Mouse (Mus musculus): ENCODE results near the gene Bloc1s5. TPM values are rescaled to one million over a fixed set of nuclear protein-coding genes. Genes with fewer than 3 reads are reported as not detected.

Gene Bloc1s5
- polyA plus RNA-seq, 1 experiment from 2014 or later = 10.5 TPM

DNA sequence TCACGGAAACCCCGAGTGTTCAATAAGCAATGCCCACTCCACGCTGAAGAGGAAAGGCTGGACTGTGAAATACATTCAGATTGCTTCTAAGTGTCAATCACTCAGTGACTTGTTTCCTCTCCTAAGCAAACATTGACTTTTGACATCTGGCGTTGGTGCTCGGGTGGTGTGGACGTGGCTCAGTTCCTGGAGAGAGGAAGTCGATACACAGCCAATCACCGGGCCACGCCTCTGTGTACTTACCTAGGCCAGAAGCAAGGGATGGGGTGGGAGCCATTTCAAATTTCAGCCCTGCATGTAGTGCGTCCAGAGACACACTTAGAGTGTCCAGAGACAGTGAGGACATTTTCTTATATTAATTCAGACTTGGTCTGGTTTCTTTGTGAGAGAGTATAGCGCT lies 80.3 kb downstream of the Bloc1s5 start:
- 33% methylated on average over 11 of the region's 11 CpGs for WGBS (ENCODE audit: insufficient replicate concordance)
- no peak overlapping the region for H3K4me3 ChIP-seq (replicated peaks)
- no peak overlapping the region for H3K4me2 ChIP-seq
- no peaks in the 10 kb centered on the region for H3K4me1 ChIP-seq (replicated peaks)
- H3K27me3 ChIP-seq = no peaks in the 10 kb centered on the region
- no peaks in the 10 kb centered on the region for H3K36me3 ChIP-seq (replicated peaks)
- no peak overlapping the region for H3K27ac ChIP-seq (replicated peaks)
- ATAC-seq (ENCODE audit: insufficient read depth) = peak; percentile 40; the same call in 1 of the 2 replicates
- no peak overlapping the region for H3K9ac ChIP-seq
- H3K9me3 ChIP-seq (replicated peaks) = no peaks in the 10 kb centered on the region

DNA sequence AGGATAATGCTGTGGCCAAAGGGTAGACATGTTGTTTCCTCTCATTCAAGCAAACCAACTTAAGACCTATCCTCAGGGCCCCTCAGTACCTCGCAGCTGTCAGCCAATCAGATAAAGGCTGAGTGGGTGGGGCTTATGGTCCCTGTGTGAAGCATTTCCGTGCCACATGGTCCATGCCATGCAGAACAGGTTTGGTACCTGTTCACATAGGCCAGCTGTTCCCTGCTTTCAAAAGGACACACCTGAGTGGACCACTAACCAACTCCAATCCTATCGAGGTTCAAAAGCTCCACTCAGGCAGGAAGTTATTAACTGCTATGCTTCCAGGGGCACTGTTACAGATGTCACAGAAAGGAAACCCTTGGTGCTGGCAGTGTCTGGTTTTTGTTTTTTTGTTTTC lies 80.7 kb downstream of the Bloc1s5 start:
- Histone ChIP-seq H3K9me3 (replicated peaks) (no peaks in the 10 kb centered on the region), H3K4me1 (replicated peaks) (no peaks in the 10 kb centered on the region), H3K9ac (no peak overlapping the region), H3K27ac (replicated peaks) (no peak overlapping the region), H3K27me3 (no peaks in the 10 kb centered on the region), H3K36me3 (replicated peaks) (no peaks in the 10 kb centered on the region), H3K4me2 (no peak overlapping the region), H3K4me3 (replicated peaks) (no peak overlapping the region)
- ATAC-seq (ENCODE audit: insufficient read depth) = no peak
- 33% methylated on average over 3 of the region's 3 CpGs for WGBS (ENCODE audit: insufficient replicate concordance)

DNA sequence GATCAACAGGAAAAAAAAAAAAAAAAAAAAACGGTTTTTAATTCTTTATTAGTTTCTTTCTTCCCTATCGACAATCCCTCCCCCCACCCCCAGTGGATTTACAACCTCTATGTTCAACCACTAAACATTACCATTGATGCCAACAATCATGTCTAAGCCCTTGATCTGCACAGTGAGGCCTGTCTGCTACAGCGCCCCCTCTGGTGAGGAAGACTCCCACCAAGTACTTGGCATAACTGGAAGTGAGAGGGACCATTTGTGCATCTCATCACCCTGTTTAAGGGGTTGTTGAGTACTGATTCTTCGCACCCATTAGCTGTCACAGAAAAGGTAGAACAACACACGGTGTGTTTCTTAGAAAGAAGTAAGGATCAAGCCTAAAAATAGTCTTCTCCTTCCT lies 86.2 kb downstream of the Bloc1s5 start:
- no peaks in the 10 kb centered on the region for H3K9me3 ChIP-seq (replicated peaks)
- no peak overlapping the region for H3K4me3 ChIP-seq (replicated peaks)
- no peaks in the 10 kb centered on the region for H3K27me3 ChIP-seq
- no peak overlapping the region for H3K27ac ChIP-seq (replicated peaks)
- H3K4me1 ChIP-seq (replicated peaks) = no peaks in the 10 kb centered on the region
- no peak overlapping the region for H3K4me2 ChIP-seq
- WGBS (ENCODE audit: insufficient replicate concordance) = 62% methylated on average over 5 of the region's 5 CpGs
- H3K36me3 ChIP-seq (replicated peaks) = no peaks in the 10 kb centered on the region
- no peak overlapping the region for H3K9ac ChIP-seq
- no peak for ATAC-seq (ENCODE audit: insufficient read depth)

DNA sequence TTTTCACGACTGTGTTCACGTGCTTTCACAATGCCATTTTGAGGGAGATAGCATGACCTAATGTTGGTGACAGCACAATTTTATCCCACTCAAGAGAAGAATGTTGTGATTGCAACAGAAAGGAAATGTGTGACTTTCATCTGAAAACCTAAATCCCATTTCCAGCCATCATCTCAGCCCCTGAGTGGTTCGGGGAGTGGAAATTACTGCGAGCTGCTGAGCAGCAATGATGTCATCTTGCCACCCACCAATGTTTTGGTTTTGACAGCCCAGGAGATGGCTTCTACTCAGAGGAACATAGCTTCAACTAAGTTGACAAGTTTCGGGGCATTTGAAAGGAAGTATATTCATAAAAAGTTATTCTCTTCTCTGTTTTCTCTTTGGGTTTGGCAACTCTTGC lies 87.2 kb downstream of the Bloc1s5 start:
- no peak for ATAC-seq (ENCODE audit: insufficient read depth)
- no peaks in the 10 kb centered on the region for H3K36me3 ChIP-seq (replicated peaks)
- H3K27me3 ChIP-seq = no peaks in the 10 kb centered on the region
- H3K4me3 ChIP-seq (replicated peaks) = no peak overlapping the region
- 55% methylated on average over 5 of the region's 5 CpGs for WGBS (ENCODE audit: insufficient replicate concordance)
- no peaks in the 10 kb centered on the region for H3K4me1 ChIP-seq (replicated peaks)
- H3K9ac ChIP-seq = no peak overlapping the region
- H3K9me3 ChIP-seq (replicated peaks) = no peaks in the 10 kb centered on the region
- H3K4me2 ChIP-seq = no peak overlapping the region
- no peak overlapping the region for H3K27ac ChIP-seq (replicated peaks)

DNA sequence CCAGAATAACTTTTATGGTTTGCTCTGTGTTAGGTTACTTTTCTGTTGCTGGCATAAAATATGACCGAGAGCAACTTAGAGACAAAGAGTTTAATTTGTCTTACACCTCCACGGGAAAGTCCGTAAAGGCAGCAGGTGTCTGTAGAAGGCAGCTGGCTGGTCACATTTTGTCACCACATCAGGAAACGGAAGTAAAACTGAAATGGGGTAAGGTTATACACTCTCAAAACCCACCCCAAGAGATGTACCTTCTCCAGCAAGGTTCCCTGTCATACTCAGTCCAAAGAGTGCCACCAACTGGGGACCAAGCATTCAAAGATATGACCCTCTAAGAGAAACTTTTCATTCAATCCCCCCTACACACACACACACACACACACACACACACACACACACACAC lies 88.2 kb downstream of the Bloc1s5 start:
- ATAC-seq (ENCODE audit: insufficient read depth) = no peak
- H3K4me1 ChIP-seq (replicated peaks) = no peaks in the 10 kb centered on the region
- no peak overlapping the region for H3K9ac ChIP-seq
- H3K9me3 ChIP-seq (replicated peaks) = no peaks in the 10 kb centered on the region
- no peak overlapping the region for H3K27ac ChIP-seq (replicated peaks)
- H3K4me3 ChIP-seq (replicated peaks) = no peak overlapping the region
- H3K36me3 ChIP-seq (replicated peaks) = no peaks in the 10 kb centered on the region
- no peaks in the 10 kb centered on the region for H3K27me3 ChIP-seq
- 53% methylated on average over 4 of the region's 4 CpGs for WGBS (ENCODE audit: insufficient replicate concordance)
- H3K4me2 ChIP-seq = no peak overlapping the region

DNA sequence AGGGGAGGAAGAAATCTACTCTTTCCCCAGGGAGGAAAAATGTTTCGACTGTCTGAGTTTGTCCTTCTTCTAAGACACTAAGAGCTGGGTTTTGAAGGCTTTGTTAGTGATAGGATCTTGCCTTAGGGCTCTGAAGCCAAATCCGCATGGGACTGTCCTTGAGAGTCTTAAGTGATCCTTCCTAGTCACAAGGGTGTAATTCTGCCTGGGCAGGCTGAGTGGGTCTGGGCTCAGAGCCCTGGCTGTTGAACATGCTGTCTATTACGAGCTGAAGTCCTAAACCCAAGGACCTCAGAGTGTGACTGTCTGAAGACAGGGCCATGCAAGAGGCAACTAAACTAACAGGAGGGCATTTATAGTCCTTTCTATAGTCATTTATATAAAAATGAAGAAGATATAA lies 89.4 kb downstream of the Bloc1s5 start:
- Histone ChIP-seq H3K4me1 (replicated peaks) (no peaks in the 10 kb centered on the region), H3K27ac (replicated peaks) (no peak overlapping the region), H3K27me3 (no peaks in the 10 kb centered on the region), H3K4me2 (no peak overlapping the region), H3K36me3 (replicated peaks) (no peaks in the 10 kb centered on the region), H3K9me3 (replicated peaks) (no peaks in the 10 kb centered on the region), H3K9ac (no peak overlapping the region), H3K4me3 (replicated peaks) (no peak overlapping the region)
- 48% methylated on average over 3 of the region's 3 CpGs for WGBS (ENCODE audit: insufficient replicate concordance)
- ATAC-seq (ENCODE audit: insufficient read depth) = no peak

DNA sequence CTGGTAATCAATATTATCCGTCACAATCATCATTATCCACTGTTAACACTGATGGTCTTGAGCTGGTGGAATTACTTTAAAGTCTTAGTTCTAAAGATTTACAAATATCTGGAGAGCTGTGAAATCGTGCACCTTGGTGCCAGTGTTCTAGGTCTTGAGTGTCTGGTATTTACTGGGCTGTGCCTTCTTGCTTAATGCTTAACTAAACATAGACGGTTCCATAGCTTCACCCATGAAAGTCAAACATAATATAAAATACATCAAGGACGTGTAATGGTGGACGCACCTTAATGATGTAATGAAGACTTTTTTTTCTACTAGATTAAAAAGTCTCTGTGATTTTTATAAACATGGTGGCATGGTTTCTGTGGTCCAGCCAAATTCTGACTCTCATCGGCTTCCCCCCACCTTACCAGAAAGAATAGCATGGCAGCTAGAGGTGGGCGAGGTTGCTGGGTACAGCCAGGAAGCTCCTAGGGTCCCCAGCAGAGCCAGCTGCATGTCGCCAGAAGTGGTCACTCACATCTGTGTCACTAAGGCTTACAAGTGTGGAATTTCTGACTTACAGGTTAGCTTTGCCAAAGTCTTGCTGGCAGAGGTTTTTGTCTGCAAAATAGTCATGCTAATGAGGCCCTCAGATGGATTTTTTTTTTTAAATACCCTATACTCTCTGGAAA lies 90.0 kb downstream of the Bloc1s5 start:
- ATAC-seq (ENCODE audit: insufficient read depth) = no peak
- H3K36me3 ChIP-seq (replicated peaks) = no peaks in the 10 kb centered on the region
- no peak overlapping the region for H3K9ac ChIP-seq
- no peaks in the 10 kb centered on the region for H3K4me1 ChIP-seq (replicated peaks)
- WGBS (ENCODE audit: insufficient replicate concordance) = 64% methylated on average over 8 of the region's 8 CpGs
- H3K9me3 ChIP-seq (replicated peaks) = no peaks in the 10 kb centered on the region
- H3K27me3 ChIP-seq = no peaks in the 10 kb centered on the region
- H3K4me2 ChIP-seq = no peak overlapping the region
- H3K27ac ChIP-seq (replicated peaks) = no peak overlapping the region
- no peak overlapping the region for H3K4me3 ChIP-seq (replicated peaks)

DNA sequence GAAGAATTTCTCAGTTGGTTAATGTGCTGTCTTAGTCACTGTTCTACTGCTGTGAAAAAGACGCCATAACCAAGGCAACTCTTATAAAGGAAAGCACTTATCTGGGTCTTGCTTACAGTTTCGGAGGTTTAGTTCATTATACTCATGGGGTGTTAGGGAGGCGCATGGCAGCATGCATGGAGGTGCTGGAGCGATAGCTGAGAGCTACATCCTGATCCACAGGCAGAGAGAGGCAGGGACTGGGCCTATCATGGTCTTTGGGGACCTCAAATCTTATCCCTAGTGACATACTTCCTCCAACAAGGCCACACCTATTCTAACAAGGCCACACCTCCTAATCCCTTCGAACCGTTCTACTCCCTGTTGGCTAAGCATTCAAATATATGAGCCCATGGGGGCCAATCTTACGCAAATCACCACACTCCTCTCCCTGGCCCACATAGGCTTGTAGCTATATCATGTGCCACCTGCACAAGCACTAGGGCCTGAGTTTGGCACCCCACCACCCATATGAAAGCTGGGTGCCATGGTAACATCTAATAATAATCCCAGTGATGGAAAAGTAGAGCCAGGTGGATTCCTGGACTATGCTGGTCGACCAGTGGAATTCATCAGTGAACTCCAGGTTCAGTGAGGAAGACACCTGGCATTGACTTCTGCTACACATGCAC lies 91.3 kb downstream of the Bloc1s5 start:
- no peak overlapping the region for H3K9ac ChIP-seq
- H3K9me3 ChIP-seq (replicated peaks) = no peaks in the 10 kb centered on the region
- H3K36me3 ChIP-seq (replicated peaks) = no peaks in the 10 kb centered on the region
- no peak overlapping the region for H3K27ac ChIP-seq (replicated peaks)
- H3K4me1 ChIP-seq (replicated peaks) = no peaks in the 10 kb centered on the region
- ATAC-seq (ENCODE audit: insufficient read depth) = no peak
- no peak overlapping the region for H3K4me3 ChIP-seq (replicated peaks)
- no peaks in the 10 kb centered on the region for H3K27me3 ChIP-seq
- H3K4me2 ChIP-seq = no peak overlapping the region
- WGBS (ENCODE audit: insufficient replicate concordance) = 62% methylated on average over 8 of the region's 8 CpGs

Other genes with a start within 250 kb of the Bloc1s5 start
- gene Txndc5, start 106.3 kb downstream of the Bloc1s5 start, polyA plus RNA-seq (2015; fragmentation: Nextera tagmentation; extraction: Ambion mirVana) = 79.1 and 92.0 TPM in 2 replicates
- 37.2 and 41.9 TPM in 2 replicates for gene Eef1e1, start 23.9 kb upstream of the Bloc1s5 start, polyA plus RNA-seq (2015; fragmentation: Nextera tagmentation; extraction: Ambion mirVana)

All from liver, embryonic 15.5 days (tissue).